Mouse (Mus musculus) limb, embryonic 12.5 days (tissue): Measurements from ENCODE around the gene Lpp. TPM values are rescaled to one million over a fixed set of nuclear protein-coding genes. Genes with fewer than 3 reads are reported as not detected.

Experiments used
- ATAC-seq: fragments of 200-750 bp; cut with Nextera tagmentation; 2 replicates; pipeline ENCODE4 v1.8.0; 2017; ENCODE audit warnings: low read depth, moderate TSS enrichment; ENCODE audit not compliant: insufficient number of reproducible peaks, insufficient read depth, low FRiP score, low TSS enrichment
- H3K27ac ChIP-seq: fragments of 300-500 bp; sonication (generic); 2 replicates; pipeline ENCODE4 v1.5.1; 2016; ENCODE audit warnings: mild to moderate bottlenecking, moderate library complexity
- H3K27me3 ChIP-seq: fragments of 300-500 bp; sonication (generic); 2 replicates; pipeline ENCODE4 v1.6.1; 2016; ENCODE audit warnings: mild to moderate bottlenecking, moderate library complexity
- H3K36me3 ChIP-seq: fragments of 300-500 bp; sonication (generic); 2 replicates; pipeline ENCODE4 v1.6.1; 2016; ENCODE audit warnings: mild to moderate bottlenecking, moderate library complexity
- H3K4me1 ChIP-seq: fragments of 300-500 bp; sonication (generic); replicated peaks from 2 replicates; pipeline ENCODE4 v1.6.1; 2016
- H3K4me2 ChIP-seq: fragments of 300-500 bp; sonication (generic); 2 replicates; pipeline ENCODE4 v1.6.1; 2016; ENCODE audit warnings: mild to moderate bottlenecking, moderate library complexity
- H3K4me3 ChIP-seq: fragments of 300-500 bp; sonication (generic); replicated peaks from 2 replicates; pipeline ENCODE4 v1.5.1; 2016; ENCODE audit warnings: mild to moderate bottlenecking
- H3K9ac ChIP-seq: fragments of 300-500 bp; sonication (generic); replicated peaks from 2 replicates; pipeline ENCODE4 v1.6.1; 2016; ENCODE audit warnings: mild to moderate bottlenecking, moderate library complexity
- H3K9me3 ChIP-seq: fragments of 300-500 bp; sonication (generic); 2 replicates; pipeline ENCODE4 v1.6.1; 2016; ENCODE audit warnings: mild to moderate bottlenecking, moderate library complexity
- WGBS: fragments of 180-500 bp; shearing (Covaris S2); methylation state at CpG from one replicate; pipeline ENCODE4 v1.1.7; 2016; 5-methylcytosine and 5-hydroxymethylcytosine counted together
- polyA plus RNA-seq: library from polyadenylated mRNA; unstranded; fragments of >200 nt; fragmentation: Nextera tagmentation; extraction: Ambion mirVana; gene quantifications from 2 replicates; pipeline ENCODE4 v1.2.1, GENCODE M21; 2016

The Lpp gene
- polyA plus RNA-seq, 1 experiment from 2014 or later: 39.4 TPM

- no peak overlapping the region for H3K27ac ChIP-seq
- ATAC-seq: no peak
- no peaks in the 10 kb centered on the region for H3K36me3 ChIP-seq
- H3K9me3 ChIP-seq: no peaks in the 10 kb centered on the region
- H3K27me3 ChIP-seq: no peaks in the 10 kb centered on the region
- WGBS: 89% methylated on average over 4 of the region's 4 CpGs
- H3K4me1 ChIP-seq: no peaks in the 10 kb centered on the region
- no peak overlapping the region for H3K4me3 ChIP-seq
- H3K9ac ChIP-seq: no peak overlapping the region
- H3K4me2 ChIP-seq: no peak overlapping the region
Measured at GRCm38 (mm10) chr16:24723641-24724040, 330.3 kb downstream of the Lpp start.

DNA sequence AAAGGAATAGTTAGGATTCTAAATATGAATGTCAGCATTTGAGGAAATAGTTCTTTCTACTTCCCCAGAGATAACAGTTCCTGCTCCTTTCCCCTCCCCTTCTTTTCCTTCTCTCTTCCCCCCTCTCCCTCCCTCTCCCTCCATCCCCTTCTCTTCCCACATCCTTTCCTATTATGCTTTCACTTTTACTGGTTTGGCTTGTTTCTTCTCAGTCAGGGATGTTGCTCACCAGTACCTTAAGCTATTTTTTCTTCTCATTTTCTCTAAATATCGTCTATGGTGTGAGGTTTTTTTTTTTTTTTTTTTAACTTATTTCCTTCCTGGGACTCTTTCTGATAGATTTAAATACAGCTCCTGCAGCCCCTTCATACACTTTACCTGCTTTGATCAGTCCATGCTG lies 339.4 kb downstream of the Lpp start:
- Histone ChIP-seq H3K27ac (no peak overlapping the region), H3K36me3 (no peaks in the 10 kb centered on the region), H3K4me2 (no peak overlapping the region), H3K4me1 (peaks cover 11% of the 10 kb centered on the region), H3K27me3 (no peaks in the 10 kb centered on the region), H3K4me3 (no peak overlapping the region), H3K9me3 (no peaks in the 10 kb centered on the region), H3K9ac (no peak overlapping the region)
- WGBS: 84% methylated on average over 1 of the region's 1 CpGs
- no peak for ATAC-seq

DNA sequence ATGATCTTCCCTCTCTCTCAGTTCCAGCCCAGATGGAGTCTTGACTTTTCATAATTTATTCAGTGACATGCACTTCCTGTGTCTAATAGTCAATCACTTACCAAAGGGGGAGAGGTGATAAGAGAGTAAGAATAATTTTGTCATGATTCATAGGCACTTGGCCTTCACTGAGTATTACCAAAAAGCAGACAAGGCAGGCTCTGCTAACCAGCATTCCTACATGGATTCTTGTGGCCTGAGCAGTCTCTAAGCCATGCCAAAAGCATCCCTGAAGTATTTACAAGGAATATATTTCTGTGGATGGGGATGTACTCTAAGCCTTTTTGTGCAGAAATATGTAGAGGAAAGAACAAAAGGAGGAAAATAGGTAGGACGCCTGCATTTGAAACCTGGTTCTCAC lies 340.0 kb downstream of the Lpp start:
- H3K4me2 ChIP-seq: no peak overlapping the region
- no peaks in the 10 kb centered on the region for H3K36me3 ChIP-seq
- 90% methylated on average over 1 of the region's 1 CpGs for WGBS
- H3K9ac ChIP-seq: no peak overlapping the region
- H3K4me3 ChIP-seq: no peak overlapping the region
- H3K27me3 ChIP-seq: no peaks in the 10 kb centered on the region
- no peaks in the 10 kb centered on the region for H3K9me3 ChIP-seq
- no peak overlapping the region for H3K27ac ChIP-seq
- ATAC-seq: no peak
- H3K4me1 ChIP-seq: peaks cover 16% of the 10 kb centered on the region

- Histone ChIP-seq H3K36me3 (no peaks in the 10 kb centered on the region), H3K9me3 (no peaks in the 10 kb centered on the region), H3K27ac (no peak overlapping the region), H3K9ac (no peak overlapping the region), H3K4me3 (no peak overlapping the region), H3K4me2 (no peak overlapping the region), H3K27me3 (no peaks in the 10 kb centered on the region), H3K4me1 (peaks cover 16% of the 10 kb centered on the region)
- no peak for ATAC-seq
- WGBS: 91% methylated on average over 2 of the region's 2 CpGs
Measured at GRCm38 (mm10) chr16:24735754-24736153, 342.4 kb downstream of the Lpp start.

GRCm38 (mm10) chr16:24737362-24738057 lies 344.2 kb downstream of the Lpp start:
- Histone ChIP-seq H3K27me3 (no peaks in the 10 kb centered on the region), H3K4me1 (peaks cover 16% of the 10 kb centered on the region), H3K4me3 (no peak overlapping the region), H3K9ac (no peak overlapping the region), H3K36me3 (no peaks in the 10 kb centered on the region), H3K9me3 (no peaks in the 10 kb centered on the region), H3K27ac (no peak overlapping the region), H3K4me2 (no peak overlapping the region)
- no peak for ATAC-seq
- 45% methylated on average over 10 of the region's 10 CpGs for WGBS

DNA sequence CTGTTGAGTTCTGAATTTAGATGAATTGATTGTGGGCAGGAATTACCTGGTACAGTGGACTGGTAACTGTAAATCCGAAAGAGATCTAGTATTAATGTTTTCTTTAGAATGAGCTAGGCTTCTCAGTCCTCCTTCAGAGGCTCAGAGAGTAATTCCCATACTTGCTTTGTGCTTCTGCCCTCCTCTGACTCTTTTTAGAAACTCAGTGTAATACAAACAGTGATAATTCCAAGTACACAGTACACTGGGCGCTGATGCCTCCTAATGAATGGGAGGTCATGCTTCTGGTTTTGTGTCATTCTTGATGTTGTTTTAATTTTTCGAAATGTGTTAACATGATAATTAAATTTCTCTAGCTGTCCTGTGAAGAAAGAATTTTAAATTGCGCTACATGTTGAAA lies 347.4 kb downstream of the Lpp start:
- peaks cover 16% of the 10 kb centered on the region for H3K4me1 ChIP-seq
- no peaks in the 10 kb centered on the region for H3K36me3 ChIP-seq
- WGBS: 91% methylated on average over 4 of the region's 4 CpGs
- no peaks in the 10 kb centered on the region for H3K27me3 ChIP-seq
- no peak overlapping the region for H3K27ac ChIP-seq
- H3K9me3 ChIP-seq: no peaks in the 10 kb centered on the region
- H3K9ac ChIP-seq: no peak overlapping the region
- H3K4me3 ChIP-seq: no peak overlapping the region
- ATAC-seq: no peak
- no peak overlapping the region for H3K4me2 ChIP-seq

DNA sequence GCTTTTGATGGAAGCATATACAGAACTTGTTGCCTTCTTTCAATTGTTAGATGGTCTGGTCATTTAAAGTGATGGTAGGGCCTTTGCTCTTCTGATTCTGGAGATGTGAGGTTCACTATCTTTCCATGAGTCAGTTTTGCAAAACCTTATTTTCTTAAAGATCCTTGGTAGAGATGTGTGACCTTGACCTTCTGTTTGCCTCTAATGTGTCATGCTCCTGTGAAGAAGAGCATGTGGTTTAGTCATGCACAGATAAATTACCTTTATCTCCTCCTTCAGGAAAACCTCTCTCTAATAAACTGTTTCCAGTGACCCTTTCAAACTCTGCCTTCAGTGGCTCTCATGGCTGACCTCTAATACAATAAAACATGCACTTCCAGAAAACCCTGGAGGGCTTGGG lies 356.5 kb downstream of the Lpp start:
- no peak for ATAC-seq
- Histone ChIP-seq H3K4me2 (no peak overlapping the region), H3K9me3 (no peaks in the 10 kb centered on the region), H3K9ac (no peak overlapping the region), H3K36me3 (no peaks in the 10 kb centered on the region), H3K27me3 (no peaks in the 10 kb centered on the region), H3K4me3 (no peak overlapping the region), H3K4me1 (no peaks in the 10 kb centered on the region), H3K27ac (no peak overlapping the region)

DNA sequence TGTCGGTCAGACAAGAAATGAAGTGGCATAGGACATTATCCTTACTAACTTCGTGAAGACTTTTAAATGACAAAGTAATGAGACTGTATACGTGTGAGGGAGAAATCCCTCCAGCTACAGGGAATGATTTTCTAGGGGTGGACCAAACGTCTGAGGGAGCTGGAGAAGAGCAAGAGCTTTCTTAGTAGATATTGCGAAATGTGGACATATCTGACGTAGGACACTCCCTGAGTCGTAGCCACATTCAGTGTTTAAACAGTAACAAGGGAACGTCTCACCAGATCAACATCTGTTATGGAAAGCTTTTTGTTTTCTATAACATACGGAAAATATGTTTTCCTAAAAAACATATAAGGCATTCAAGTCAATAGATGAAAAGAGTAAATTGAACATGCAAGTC lies 362.8 kb downstream of the Lpp start:
- Histone ChIP-seq H3K4me2 (no peak overlapping the region), H3K27me3 (no peaks in the 10 kb centered on the region), H3K36me3 (no peaks in the 10 kb centered on the region), H3K27ac (no peak overlapping the region), H3K4me1 (no peaks in the 10 kb centered on the region), H3K9me3 (no peaks in the 10 kb centered on the region), H3K4me3 (no peak overlapping the region), H3K9ac (no peak overlapping the region)
- no peak for ATAC-seq
- 90% methylated on average over 9 of the region's 9 CpGs for WGBS

GRCm38 (mm10) chr16:24766051-24766450 lies 372.7 kb downstream of the Lpp start:
- ATAC-seq: no peak

DNA sequence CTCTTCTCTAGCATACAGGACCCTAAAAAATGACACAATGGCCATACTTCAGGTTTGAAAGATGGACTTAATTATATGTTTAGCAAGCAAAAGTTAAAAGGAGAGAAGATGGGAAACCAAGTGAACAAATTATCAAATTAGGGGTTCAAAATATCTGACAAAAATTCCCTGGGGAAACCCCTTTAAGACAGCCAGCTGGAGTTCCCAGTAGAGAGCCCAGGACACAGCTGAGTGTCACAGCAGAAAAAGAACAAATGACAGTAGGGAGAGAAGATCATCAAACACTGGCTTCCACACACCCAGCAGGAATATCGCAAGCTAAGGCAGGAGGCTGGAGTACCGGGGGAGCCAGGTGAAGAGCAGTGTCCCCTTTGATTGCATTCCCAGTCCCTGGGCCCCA lies 373.3 kb downstream of the Lpp start:
- H3K4me3 ChIP-seq: no peak overlapping the region
- WGBS: 71% methylated on average over 2 of the region's 2 CpGs
- peaks cover 22% of the 10 kb centered on the region for H3K36me3 ChIP-seq
- no peak overlapping the region for H3K4me2 ChIP-seq
- H3K9me3 ChIP-seq: no peaks in the 10 kb centered on the region
- H3K9ac ChIP-seq: no peak overlapping the region
- no peak for ATAC-seq
- H3K27me3 ChIP-seq: no peaks in the 10 kb centered on the region
- no peak overlapping the region for H3K27ac ChIP-seq
- no peaks in the 10 kb centered on the region; the same call in 1 of the 2 replicates for H3K4me1 ChIP-seq

More at GRCm38 (mm10) chr16:24766051-24766450, 372.7 kb downstream of the Lpp start:
- Histone ChIP-seq H3K27ac (no peak overlapping the region), H3K27me3 (no peaks in the 10 kb centered on the region), H3K4me3 (no peak overlapping the region), H3K36me3 (peaks cover 23% of the 10 kb centered on the region), H3K4me2 (no peak overlapping the region), H3K9me3 (no peaks in the 10 kb centered on the region), H3K9ac (no peak overlapping the region), H3K4me1 (no peaks in the 10 kb centered on the region; the same call in 1 of the 2 replicates)
- 87% methylated on average over 3 of the region's 3 CpGs for WGBS

GRCm38 (mm10) chr16:24777053-24777452 lies 383.7 kb downstream of the Lpp start:
- Histone ChIP-seq H3K27ac (no peak overlapping the region), H3K9me3 (no peaks in the 10 kb centered on the region), H3K36me3 (no peaks in the 10 kb centered on the region), H3K4me1 (no peaks in the 10 kb centered on the region), H3K9ac (no peak overlapping the region), H3K4me2 (no peak overlapping the region), H3K27me3 (no peaks in the 10 kb centered on the region), H3K4me3 (no peak overlapping the region)
- 95% methylated on average over 2 of the region's 2 CpGs for WGBS
- no peak for ATAC-seq
